Mouse (Mus musculus): Measurements from ENCODE around the gene Sprr2b. TPM values are rescaled to one million over a fixed set of nuclear protein-coding genes. Genes with fewer than 3 reads are reported as not detected.

The Sprr2b gene
- total RNA-seq, 2 experiments from 2014 or later, result not detected

- no peak for DNase-seq (ENCODE audit: extremely low spot score in 1 of 2, low spot score in 2 of 2)
Observed at GRCm38 (mm10) chr3:92361619-92362018, 45.2 kb downstream of the Sprr2b start.

DNA sequence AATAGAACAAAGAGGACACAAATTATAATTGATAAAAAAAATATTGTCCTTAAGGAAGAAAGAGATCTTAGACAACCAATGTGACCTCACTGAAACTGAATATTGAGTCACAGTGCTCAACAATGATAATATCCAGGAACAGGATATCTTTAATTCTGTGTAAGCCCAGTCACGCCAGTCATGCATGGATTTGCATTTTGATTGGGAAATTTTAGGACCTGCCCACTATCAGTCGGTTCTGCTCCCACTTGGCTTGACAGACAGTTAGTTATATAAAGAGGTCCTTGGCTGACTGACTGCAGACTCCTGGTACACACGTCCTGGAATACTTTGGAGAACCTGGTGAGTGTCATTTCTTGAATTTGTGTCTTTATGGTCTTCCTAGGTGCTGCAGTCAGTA is 48.5 kb downstream of the Sprr2b start, which contains the start of gene Sprr2f:
Gene Sprr2f, plus strand, starts transcription at position 301 of the 400 bp plus-strand sequence.
- Histone ChIP-seq H3K4me3 (no peak within 1 kb of the TSS), H3K27ac (no peak within 1 kb of the TSS)
- TF ChIP-seq CTCF (IDR thresholded peaks at IDR 0.05), result no peak
- intact Hi-C loops (cut with DNase I), result no loop called here
- DNase-seq (ENCODE audit: extremely low spot score in 1 of 2, low spot score in 2 of 2), result no peak

More at GRCm38 (mm10) chr3:92361619-92362018, 45.2 kb downstream of the Sprr2b start:
- Histone ChIP-seq H3K4me3 (no peak overlapping the region), H3K27ac (no peak overlapping the region)
- intact Hi-C loops (cut with DNase I), result no loop called here
- no peak for TF ChIP-seq CTCF (IDR thresholded peaks at IDR 0.05)

Other genes starting within 250 kb of the Sprr2b start
- gene Lor, start 233.5 kb upstream of the Sprr2b start, total RNA-seq (2021), result 1 to 10 TPM; 1.2 to 2.3 TPM
- gene Prr9, start 192.7 kb upstream of the Sprr2b start, total RNA-seq (2021), result not detected
- not detected for gene Lelp1, start 173.9 kb upstream of the Sprr2b start, total RNA-seq (2021)
- not detected for gene Sprr2a1, start 100.8 kb upstream of the Sprr2b start, total RNA-seq (2021)
- not detected for gene Sprr2a2, start 100.7 kb upstream of the Sprr2b start, total RNA-seq (2021)
- not detected for gene Sprr2a3, start 31.2 kb upstream of the Sprr2b start, total RNA-seq (2021)
- gene Sprr2d, start 22.5 kb downstream of the Sprr2b start, total RNA-seq (2021), result not detected
- gene Sprr2e, start 35.5 kb downstream of the Sprr2b start, total RNA-seq (2021), result not detected
- gene Sprr2f, start 48.6 kb downstream of the Sprr2b start, total RNA-seq (2021), result not detected
- gene Sprr2h, start 69.1 kb downstream of the Sprr2b start, total RNA-seq (2021), result not detected
- not detected for gene Sprr2i, start 91.4 kb downstream of the Sprr2b start, total RNA-seq (2021)
- not detected for gene Sprr2j-ps, start 101.5 kb downstream of the Sprr2b start, total RNA-seq (2021)
- 1 to 10 TPM in 1 of 2 experiments, under 1 TPM in 1; 0.98 to 3.2 TPM for gene Gm9774, start 112.8 kb downstream of the Sprr2b start, total RNA-seq (2021)
- not detected for gene Sprr2k, start 116.0 kb downstream of the Sprr2b start, total RNA-seq (2021)
- gene Sprr1b, start 122.2 kb downstream of the Sprr2b start, total RNA-seq (2021), result not detected
- not detected for gene Sprr3, start 142.1 kb downstream of the Sprr2b start, total RNA-seq (2021)
- not detected for gene Sprr1a, start 169.3 kb downstream of the Sprr2b start, total RNA-seq (2021)
- gene Sprr4, start 183.9 kb downstream of the Sprr2b start, total RNA-seq (2021), result not detected
- not detected for gene 2310046K23Rik, start 217.9 kb downstream of the Sprr2b start, total RNA-seq (2021)